Mouse (Mus musculus) Patski (cell line): ENCODE measurements around the gene Xrcc4. TPM values are rescaled to one million over a fixed set of nuclear protein-coding genes. Genes with fewer than 3 reads are reported as not detected.

Source experiments
- ATAC-seq: fragments of 100-300 bp; one replicate; pipeline ENCODE4 v1.8.0; 2021
- CTCF ChIA-PET: fragments of 350-600 bp; sonication (Branson Sonifier 250); formaldehyde crosslinking; loops from one replicate; lab custom pipeline; 2022; ENCODE audit warnings: inconsistent platforms; lab: Charles Lee
- POLR2A ChIA-PET: fragments of 350-600 bp; sonication (Branson Sonifier 250); formaldehyde crosslinking; loops from one replicate; lab custom pipeline; 2022; ENCODE audit warnings: antibody characterized with exemption, inconsistent platforms; lab: Charles Lee
- DNase-seq: peaks from one replicate; pipeline ENCODE4 v3.0.0-alpha.2; 2011; ENCODE audit warnings: low read depth, low spot score
- H3K27me3 ChIP-seq: fragments of 371-371 bp; one replicate; pipeline ENCODE4 v1.5.1; 2021
- CTCF ChIP-seq: fragments of 100-300 bp; IDR thresholded peaks from one replicate; pipeline ENCODE4 v1.5.1; 2021
- in situ Hi-C: fragments of 300-500 bp; cut with MboI; formaldehyde crosslinking; loops from 3 replicates; pipeline ENCODE4 v1.11.1; 2018; ENCODE audit warnings: low pct_unique_long_range_greater_than_20kb, mixed read lengths
- polyA plus RNA-seq: library from polyadenylated mRNA; unstranded; gene quantifications from one replicate; pipeline ENCODE4 v1.2.3, GENCODE M21; 2021

Gene Xrcc4
- polyA plus RNA-seq, 1 experiment from 2014 or later, result 18.7 TPM

GRCm38 (mm10) chr13:90039613-90040012 lies 49.8 kb downstream of the Xrcc4 start:
- no peak for TF ChIP-seq CTCF
- in situ Hi-C loops, result no loop called here
- no peaks in the 10 kb centered on the region for H3K27me3 ChIP-seq
- no peak for ATAC-seq
- DNase-seq, result no peak
- ChIA-PET CTCF (interaction anchor here (0.8 to 1.3 kb wide), 2 partner anchors 11 to 23 kb away, joined by 3 read pairs; no protein-coding TSS in a partner anchor), POLR2A (no interaction called here)

GRCm38 (mm10) chr13:90032977-90033376 lies 56.4 kb downstream of the Xrcc4 start:
- ChIA-PET POLR2A (no interaction called here), CTCF (interaction anchor here (1.1 to 1.3 kb wide), 2 partner anchors 23 to 30 kb away, joined by 3 read pairs; no protein-coding TSS in a partner anchor)
- no peak for TF ChIP-seq CTCF
- in situ Hi-C loops, result no loop called here
- ATAC-seq (no peak), DNase-seq (no peak)
- no peaks in the 10 kb centered on the region for H3K27me3 ChIP-seq

- H3K27me3 ChIP-seq, result no peaks in the 10 kb centered on the region
- ChIA-PET POLR2A (no interaction called here), CTCF (interaction anchor here (1.1 to 1.3 kb wide), 2 partner anchors 24 to 31 kb away, joined by 3 read pairs; no protein-coding TSS in a partner anchor)
- ATAC-seq (no peak), DNase-seq (no peak)
- in situ Hi-C loops, result no loop called here
- TF ChIP-seq CTCF, result no peak
These were observed 56.9 kb downstream of the Xrcc4 start for GRCm38 (mm10) chr13:90032523-90032922.

- in situ Hi-C loops, result no loop called here
- DNase-seq (no peak), ATAC-seq (no peak)
- H3K27me3 ChIP-seq, result no peaks in the 10 kb centered on the region
- TF ChIP-seq CTCF, result no peak
- ChIA-PET CTCF (no interaction called here), POLR2A (no interaction called here)
These were observed 58.5 kb downstream of the Xrcc4 start for GRCm38 (mm10) chr13:90030911-90031310.

GRCm38 (mm10) chr13:90012620-90013019 lies 76.8 kb downstream of the Xrcc4 start:
- CTCF ChIA-PET, result no interaction called here
- DNase-seq (no peak), ATAC-seq (no peak)
- in situ Hi-C loops, result no loop called here
- no peak for TF ChIP-seq CTCF
- POLR2A ChIA-PET, result no interaction called here
- no peaks in the 10 kb centered on the region for H3K27me3 ChIP-seq

- CTCF ChIA-PET, result no interaction called here
- no peak for ATAC-seq
- H3K27me3 ChIP-seq, result no peaks in the 10 kb centered on the region
- in situ Hi-C loops, result no loop called here
- POLR2A ChIA-PET, result no interaction called here
- DNase-seq, result no peak
- TF ChIP-seq CTCF, result no peak
These were observed 77.2 kb downstream of the Xrcc4 start for GRCm38 (mm10) chr13:90012198-90012597.

GRCm38 (mm10) chr13:90011129-90011528 lies 78.3 kb downstream of the Xrcc4 start:
- ChIA-PET CTCF (no interaction called here), POLR2A (no interaction called here)
- ATAC-seq (no peak), DNase-seq (no peak)
- in situ Hi-C loops, result no loop called here
- H3K27me3 ChIP-seq, result no peaks in the 10 kb centered on the region
- TF ChIP-seq CTCF, result no peak

GRCm38 (mm10) chr13:90009786-90010185 lies 79.6 kb downstream of the Xrcc4 start:
- no peaks in the 10 kb centered on the region for H3K27me3 ChIP-seq
- in situ Hi-C loops, result no loop called here
- ATAC-seq (no peak), DNase-seq (no peak)
- no peak for TF ChIP-seq CTCF
- CTCF ChIA-PET, result interaction anchor here (1.1 kb wide), 1 partner anchor 9 kb away, joined by 4 read pairs; no protein-coding TSS in a partner anchor
- POLR2A ChIA-PET, result no interaction called here

- no peak for TF ChIP-seq CTCF
- POLR2A ChIA-PET, result no interaction called here
- CTCF ChIA-PET, result no interaction called here
- DNase-seq (no peak), ATAC-seq (no peak)
- H3K27me3 ChIP-seq, result no peaks in the 10 kb centered on the region
- in situ Hi-C loops, result no loop called here
These were observed 83.8 kb downstream of the Xrcc4 start for GRCm38 (mm10) chr13:90005561-90005960.

- no peaks in the 10 kb centered on the region for H3K27me3 ChIP-seq
- POLR2A ChIA-PET, result no interaction called here
- ATAC-seq (no peak), DNase-seq (no peak)
- in situ Hi-C loops, result no loop called here
- CTCF ChIA-PET, result no interaction called here
- TF ChIP-seq CTCF, result no peak
These were observed 91.9 kb downstream of the Xrcc4 start for GRCm38 (mm10) chr13:89997531-89997930.

GRCm38 (mm10) chr13:89986087-89986486 lies 103.3 kb downstream of the Xrcc4 start:
- in situ Hi-C loops, result no loop called here
- CTCF ChIA-PET, result no interaction called here
- no peak for TF ChIP-seq CTCF
- no peak for DNase-seq
- H3K27me3 ChIP-seq, result no peaks in the 10 kb centered on the region
- POLR2A ChIA-PET, result no interaction called here
- ATAC-seq, result no peak

GRCm38 (mm10) chr13:89970940-89971339 lies 118.5 kb downstream of the Xrcc4 start:
- in situ Hi-C loops, result no loop called here
- no peak for ATAC-seq
- no peak for DNase-seq
- no peaks in the 10 kb centered on the region for H3K27me3 ChIP-seq
- ChIA-PET POLR2A (no interaction called here), CTCF (no interaction called here)
- TF ChIP-seq CTCF, result no peak
